Mouse (Mus musculus) forebrain, embryonic 12.5 days (tissue): ENCODE data around the gene Psd4. TPM values are rescaled to one million over a fixed set of nuclear protein-coding genes. Genes with fewer than 3 reads are reported as not detected.

Source experiments
- ATAC-seq: fragments of 200-750 bp; cut with Nextera tagmentation; 2 replicates; pipeline ENCODE4 v1.8.0; 2017; ENCODE audit warnings: moderate TSS enrichment; ENCODE audit not compliant: low FRiP score
- H3K27ac ChIP-seq: fragments of 300-500 bp; sonication (generic); 2 replicates; pipeline ENCODE4 v1.5.1; 2016; ENCODE audit warnings: mild to moderate bottlenecking
- H3K27me3 ChIP-seq: fragments of 300-500 bp; sonication (generic); 2 replicates; pipeline ENCODE4 v1.6.1; 2016; ENCODE audit warnings: mild to moderate bottlenecking
- H3K36me3 ChIP-seq: fragments of 300-500 bp; sonication (generic); replicated peaks from 2 replicates; pipeline ENCODE4 v1.6.1; 2016; ENCODE audit warnings: mild to moderate bottlenecking
- H3K4me1 ChIP-seq: fragments of 300-500 bp; sonication (generic); 2 replicates; pipeline ENCODE4 v1.6.1; 2016
- H3K4me2 ChIP-seq: fragments of 300-500 bp; sonication (generic); 2 replicates; pipeline ENCODE4 v1.6.1; 2016; ENCODE audit warnings: mild to moderate bottlenecking, moderate library complexity
- H3K4me3 ChIP-seq: fragments of 300-500 bp; sonication (generic); replicated peaks from 2 replicates; pipeline ENCODE4 v1.5.1; 2016; ENCODE audit warnings: mild to moderate bottlenecking
- H3K9ac ChIP-seq: fragments of 300-500 bp; sonication (generic); 2 replicates; pipeline ENCODE4 v1.6.1; 2016; ENCODE audit warnings: mild to moderate bottlenecking
- H3K9me3 ChIP-seq: fragments of 300-500 bp; sonication (generic); 2 replicates; pipeline ENCODE4 v1.6.1; 2016
- WGBS: fragments of 180-500 bp; shearing (Covaris S2); methylation state at CpG from one replicate; pipeline ENCODE4 v1.1.7; 2016; 5-methylcytosine and 5-hydroxymethylcytosine counted together
- polyA plus RNA-seq: library from polyadenylated mRNA; unstranded; fragments of >200 nt; fragmentation: Nextera tagmentation; extraction: Ambion mirVana; gene quantifications from 2 replicates; pipeline ENCODE4 v1.2.1, GENCODE M21; 2016

The Psd4 gene
- polyA plus RNA-seq, 1 experiment from 2014 or later: 0.29 TPM

- ATAC-seq: no peak
- H3K36me3 ChIP-seq: no peaks in the 10 kb centered on the region
- peaks cover 4% of the 10 kb centered on the region; the same call in 1 of the 2 replicates for H3K4me1 ChIP-seq
- WGBS: 90% methylated on average over 3 of the region's 3 CpGs
- no peak overlapping the region for H3K4me3 ChIP-seq
- no peak overlapping the region for H3K9ac ChIP-seq
- H3K27me3 ChIP-seq: peaks cover 22% of the 10 kb centered on the region
- no peak overlapping the region for H3K4me2 ChIP-seq
- no peaks in the 10 kb centered on the region for H3K9me3 ChIP-seq
- H3K27ac ChIP-seq: no peak overlapping the region
Observed at GRCm38 (mm10) chr2:24363818-24364217, 3.6 kb upstream of the Psd4 start.

DNA sequence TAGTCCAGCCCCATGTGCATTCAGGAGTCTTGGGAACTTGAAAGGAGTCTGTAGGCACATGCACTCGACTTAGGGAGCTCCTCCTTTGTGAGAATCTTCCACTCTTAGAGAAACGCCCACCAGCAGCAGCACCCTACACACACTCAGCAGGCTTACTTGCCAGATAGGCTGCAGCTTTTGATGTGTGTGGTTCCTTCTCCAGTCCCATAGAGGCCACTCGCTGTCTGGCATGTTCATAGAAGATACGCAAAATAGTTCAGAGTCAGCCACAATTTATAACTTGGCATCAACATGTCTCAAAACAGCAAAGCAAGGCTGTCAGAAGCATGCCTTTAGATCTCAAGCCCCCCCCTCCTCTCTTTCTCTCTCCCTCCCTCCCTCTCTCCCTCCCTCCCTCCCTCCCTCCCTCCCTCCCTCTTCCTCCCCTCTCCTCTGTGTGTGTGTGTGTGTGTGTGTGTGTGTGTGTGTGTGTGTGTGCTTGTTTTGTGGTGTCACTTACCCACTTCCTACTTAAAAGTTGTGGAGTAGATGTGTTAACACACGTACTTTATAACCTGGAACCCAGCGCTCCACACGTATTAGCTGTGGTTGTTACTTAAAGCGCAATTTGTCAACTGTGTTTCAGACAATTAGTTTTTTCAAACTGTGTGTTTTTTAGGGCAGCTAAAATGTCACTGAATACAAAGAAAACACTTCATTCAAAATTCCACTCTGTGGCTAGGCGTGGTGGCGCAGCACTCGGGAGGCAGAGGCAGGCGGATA is 985 bp upstream of the Psd4 start:
- peaks cover 4% of the 10 kb centered on the region; the same call in 1 of the 2 replicates for H3K4me1 ChIP-seq
- 81% methylated on average over 12 of the region's 12 CpGs for WGBS
- H3K27me3 ChIP-seq: peaks cover 29% of the 10 kb centered on the region
- H3K9ac ChIP-seq: no peak overlapping the region
- no peaks in the 10 kb centered on the region for H3K36me3 ChIP-seq
- no peak overlapping the region for H3K4me3 ChIP-seq
- no peak overlapping the region for H3K4me2 ChIP-seq
- no peak overlapping the region for H3K27ac ChIP-seq
- ATAC-seq: no peak
- no peaks in the 10 kb centered on the region for H3K9me3 ChIP-seq

DNA sequence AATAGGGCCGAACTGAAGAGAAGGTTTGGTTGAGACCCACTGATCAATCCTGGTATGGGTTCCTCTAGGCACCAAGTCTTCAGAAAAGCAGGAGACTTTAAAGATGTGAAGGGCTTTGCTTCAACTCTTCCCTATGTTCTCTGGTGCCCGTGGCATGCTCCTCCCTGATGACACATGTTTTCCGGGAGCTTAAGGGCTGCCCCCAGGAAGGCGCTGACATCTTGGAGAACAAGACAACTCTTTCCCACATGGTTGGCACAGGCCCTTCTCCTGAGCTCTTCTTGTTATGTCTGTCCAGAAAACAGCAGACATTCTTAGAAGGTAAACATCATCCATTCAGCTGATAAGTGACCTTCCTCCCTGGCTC is 498 bp downstream of the Psd4 start:
- peak overlapping the region; percentile 44; the same call in 1 of the 2 replicates for H3K9ac ChIP-seq
- no peaks in the 10 kb centered on the region for H3K9me3 ChIP-seq
- 0 out of 2 replicates have a peak, but pooled peaks have one; percentile 23 for ATAC-seq

DNA sequence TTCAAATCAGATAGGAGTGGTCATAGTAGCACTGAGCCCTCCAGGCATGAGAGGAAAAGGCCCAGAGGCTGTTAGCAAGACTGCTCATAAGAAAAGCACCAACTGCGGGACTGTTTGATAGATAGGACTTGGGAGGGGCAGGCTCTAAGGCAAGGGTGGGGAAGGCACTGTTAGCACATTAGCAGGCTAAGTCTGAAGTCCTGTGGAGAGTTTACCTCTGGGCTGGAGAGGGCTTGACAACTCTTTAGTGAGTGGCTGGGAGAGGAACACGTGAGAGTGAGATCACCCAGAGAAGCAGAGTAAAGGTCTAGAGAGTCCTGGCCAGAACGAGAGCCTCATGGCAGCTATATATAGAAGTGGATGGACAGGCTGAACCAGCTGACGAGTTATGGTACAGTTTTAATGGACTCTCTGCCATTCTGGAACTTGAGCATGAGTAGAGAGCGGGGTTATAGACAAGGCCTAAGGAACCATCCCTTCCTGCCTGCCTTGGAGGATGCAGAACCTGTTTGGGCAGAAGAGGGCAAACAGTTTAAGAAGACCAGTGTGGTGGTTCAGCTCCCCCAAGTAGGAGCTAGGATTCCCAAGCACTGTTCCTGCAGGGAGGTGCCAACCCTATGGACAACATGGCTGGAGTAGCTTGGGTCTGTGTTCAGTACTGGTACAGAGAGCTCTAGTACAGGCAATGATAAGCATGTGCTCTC is 11.5 kb downstream of the Psd4 start:
- no peak overlapping the region for H3K4me3 ChIP-seq
- ATAC-seq: no peak
- H3K27ac ChIP-seq: no peak overlapping the region
- H3K4me2 ChIP-seq: no peak overlapping the region
- H3K36me3 ChIP-seq: no peaks in the 10 kb centered on the region
- H3K9ac ChIP-seq: no peak overlapping the region
- no peaks in the 10 kb centered on the region for H3K4me1 ChIP-seq
- WGBS: 87% methylated on average over 5 of the region's 5 CpGs
- no peaks in the 10 kb centered on the region for H3K9me3 ChIP-seq
- no peaks in the 10 kb centered on the region for H3K27me3 ChIP-seq

More for the DNA sequence above, 498 bp downstream of the Psd4 start:
- Histone ChIP-seq H3K4me2 (peak overlapping the region; percentile 68), H3K27ac (no peak overlapping the region), H3K36me3 (no peaks in the 10 kb centered on the region), H3K27me3 (peaks cover 29% of the 10 kb centered on the region), H3K4me3 (peak overlapping the region; percentile 39; the same call in 1 of the 2 replicates), H3K4me1 (peaks cover 4% of the 10 kb centered on the region; the same call in 1 of the 2 replicates)
- 72% methylated on average over 4 of the region's 4 CpGs for WGBS

DNA sequence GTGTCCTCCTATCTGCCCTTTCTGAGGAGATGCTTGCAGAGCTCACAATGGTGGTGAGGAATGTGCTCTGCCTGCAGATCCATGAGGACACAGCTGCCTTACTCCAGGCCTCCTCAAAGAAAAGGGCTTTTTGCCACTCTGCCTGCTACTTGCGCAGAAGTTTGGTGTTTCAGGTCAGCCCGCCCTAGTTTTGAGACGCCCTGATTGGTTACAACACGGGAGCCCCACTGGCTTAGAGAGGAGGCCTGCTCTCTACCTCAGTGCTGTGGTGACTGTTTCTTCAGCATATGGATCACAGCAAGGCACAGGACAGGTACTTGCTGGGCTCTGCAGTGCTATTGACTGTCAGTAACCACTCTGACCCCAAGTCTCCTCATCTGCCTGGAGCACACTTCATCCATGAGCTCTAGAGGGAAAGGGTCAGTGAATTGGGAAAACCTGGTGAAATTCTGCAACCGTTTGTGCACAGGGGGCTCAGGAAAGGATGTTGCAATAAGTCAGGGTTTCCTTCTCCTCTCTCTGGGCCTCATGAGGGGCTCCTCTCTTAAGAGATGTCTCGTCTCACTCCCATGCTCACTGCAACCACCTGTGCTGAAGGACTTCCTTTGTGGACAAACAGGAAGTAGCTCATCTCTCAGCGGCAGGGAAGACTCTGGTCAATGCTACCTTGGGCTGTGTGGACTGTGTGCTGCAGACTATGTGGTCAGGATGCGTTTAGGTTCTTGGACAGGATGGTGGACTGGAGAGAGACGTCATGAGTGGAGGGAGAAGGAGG is 15.3 kb downstream of the Psd4 start:
- H3K4me2 ChIP-seq: no peak overlapping the region
- H3K27ac ChIP-seq: no peak overlapping the region
- 78% methylated on average over 9 of the region's 9 CpGs for WGBS

GRCm38 (mm10) chr2:24383636-24384035 is 16.3 kb downstream of the Psd4 start:
- no peaks in the 10 kb centered on the region for H3K27me3 ChIP-seq
- H3K9ac ChIP-seq: no peak overlapping the region
- H3K4me2 ChIP-seq: no peak overlapping the region
- no peaks in the 10 kb centered on the region for H3K4me1 ChIP-seq
- H3K36me3 ChIP-seq: no peaks in the 10 kb centered on the region
- no peak overlapping the region for H3K27ac ChIP-seq
- no peaks in the 10 kb centered on the region for H3K9me3 ChIP-seq
- 81% methylated on average over 3 of the region's 3 CpGs for WGBS
- no peak overlapping the region for H3K4me3 ChIP-seq
- ATAC-seq: no peak

More for the DNA sequence above, 15.3 kb downstream of the Psd4 start:
- H3K4me1 ChIP-seq: no peaks in the 10 kb centered on the region
- H3K4me3 ChIP-seq: no peak overlapping the region
- no peaks in the 10 kb centered on the region for H3K27me3 ChIP-seq
- no peak for ATAC-seq
- H3K9me3 ChIP-seq: no peaks in the 10 kb centered on the region
- H3K9ac ChIP-seq: no peak overlapping the region
- H3K36me3 ChIP-seq: no peaks in the 10 kb centered on the region

DNA sequence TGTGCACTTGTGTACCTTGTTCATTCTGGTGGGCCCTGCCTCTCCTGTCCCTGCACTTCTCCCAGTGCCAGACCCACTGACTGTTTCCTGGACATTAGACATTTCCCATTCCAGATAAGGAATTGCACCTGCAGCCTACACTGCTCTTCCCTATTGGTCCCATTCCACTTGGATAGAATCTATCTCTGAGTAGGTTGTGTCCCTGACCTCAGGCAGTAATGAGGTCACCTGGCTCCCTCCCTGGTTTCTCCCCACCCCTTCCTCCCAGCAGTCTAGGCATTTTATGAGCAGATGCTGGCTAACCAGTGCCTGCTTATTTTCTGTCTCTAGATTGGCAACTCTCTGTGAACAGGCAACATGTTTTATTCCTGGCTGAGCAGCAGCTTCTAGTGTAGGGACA is 17.0 kb downstream of the Psd4 start:
- Histone ChIP-seq H3K4me1 (no peaks in the 10 kb centered on the region), H3K9me3 (no peaks in the 10 kb centered on the region), H3K27me3 (no peaks in the 10 kb centered on the region), H3K4me3 (no peak overlapping the region), H3K27ac (no peak overlapping the region), H3K4me2 (no peak overlapping the region), H3K9ac (no peak overlapping the region), H3K36me3 (no peaks in the 10 kb centered on the region)
- no peak for ATAC-seq

DNA sequence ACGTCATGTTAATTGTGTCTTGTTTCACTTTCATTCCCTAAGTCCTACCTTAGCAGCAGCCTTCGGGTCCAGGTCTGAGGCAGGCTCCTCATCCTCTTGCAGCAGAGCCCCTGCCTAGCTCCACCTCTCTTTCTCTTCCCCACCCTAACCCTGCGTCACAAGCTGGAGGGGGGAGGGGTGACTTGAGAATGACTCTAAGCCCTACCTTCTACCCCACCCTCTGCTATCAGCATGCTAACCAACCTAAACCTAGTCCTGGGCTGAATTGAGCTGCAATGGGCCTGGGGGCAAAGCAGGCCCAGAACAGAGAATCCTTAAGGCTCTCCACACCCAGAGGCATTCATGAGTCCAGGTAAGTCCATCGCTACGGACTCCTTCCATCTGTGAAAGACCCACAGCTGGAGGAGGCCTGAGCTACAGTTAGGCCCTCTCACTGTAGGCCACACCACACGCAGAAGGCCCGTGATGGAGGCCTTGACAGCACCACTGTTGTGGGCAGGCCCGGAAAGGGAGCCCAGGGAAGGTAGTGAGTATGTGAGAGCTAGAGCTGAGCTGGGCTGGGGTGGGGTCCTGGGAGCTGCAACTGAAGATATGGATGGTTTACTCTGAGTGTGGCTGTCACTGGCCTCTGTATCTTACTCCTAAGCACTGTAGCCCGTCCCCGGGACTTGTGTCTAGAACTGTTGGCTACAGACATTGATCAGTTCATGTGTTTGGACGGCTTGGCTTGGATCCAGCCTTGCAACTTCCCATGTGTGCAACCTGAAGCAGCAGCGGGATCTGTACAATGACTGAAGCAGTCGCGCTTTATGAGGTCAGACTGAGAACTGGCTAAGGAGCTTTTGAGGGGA is 18.0 kb downstream of the Psd4 start:
- Histone ChIP-seq H3K27me3 (no peaks in the 10 kb centered on the region), H3K4me3 (no peak overlapping the region), H3K4me1 (no peaks in the 10 kb centered on the region), H3K4me2 (no peak overlapping the region), H3K27ac (no peak overlapping the region), H3K9me3 (no peaks in the 10 kb centered on the region), H3K9ac (no peak overlapping the region), H3K36me3 (no peaks in the 10 kb centered on the region)
- ATAC-seq: no peak
- WGBS: 83% methylated on average over 14 of the region's 14 CpGs

GRCm38 (mm10) chr2:24386158-24386963 is 19.0 kb downstream of the Psd4 start:
- 91% methylated on average over 21 of the region's 21 CpGs for WGBS
- Histone ChIP-seq H3K9ac (no peak overlapping the region), H3K36me3 (no peaks in the 10 kb centered on the region), H3K27ac (no peak overlapping the region), H3K4me3 (no peak overlapping the region), H3K4me1 (no peaks in the 10 kb centered on the region), H3K27me3 (no peaks in the 10 kb centered on the region), H3K4me2 (no peak overlapping the region), H3K9me3 (no peaks in the 10 kb centered on the region)
- ATAC-seq: no peak

GRCm38 (mm10) chr2:24386964-24387320 is 19.6 kb downstream of the Psd4 start:
- Histone ChIP-seq H3K4me2 (no peak overlapping the region), H3K27me3 (no peaks in the 10 kb centered on the region), H3K4me3 (no peak overlapping the region), H3K9me3 (no peaks in the 10 kb centered on the region), H3K36me3 (no peaks in the 10 kb centered on the region), H3K4me1 (no peaks in the 10 kb centered on the region), H3K27ac (no peak overlapping the region), H3K9ac (no peak overlapping the region)
- no peak for ATAC-seq
- WGBS: 92% methylated on average over 2 of the region's 2 CpGs
